Mouse (Mus musculus): ENCODE results near the gene Neurl4.

Gene Neurl4

DNA sequence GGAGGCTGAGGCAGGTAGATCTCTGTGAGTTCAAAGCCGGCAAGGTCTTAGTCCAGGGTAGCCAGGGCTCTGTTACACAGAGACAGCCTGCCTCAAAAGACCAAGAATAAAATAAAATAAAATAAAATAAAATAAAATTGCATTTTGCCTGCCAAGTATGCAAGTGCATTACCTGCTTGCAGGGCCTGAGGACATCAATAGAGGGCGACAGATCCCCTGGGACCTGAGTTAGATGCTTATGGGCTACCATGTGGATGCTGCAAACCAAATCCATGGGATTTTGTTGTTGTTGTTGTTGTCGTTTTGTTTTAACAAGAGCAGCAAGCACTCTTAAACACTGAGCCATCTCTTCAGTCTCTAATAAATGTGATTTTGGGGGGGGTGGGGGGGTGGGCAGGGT lies 31.4 kb downstream of the Neurl4 start:
- no peak for DNase-seq (ENCODE audit: low read depth, low spot score)

- no peak for DNase-seq (ENCODE audit: low read depth, low spot score)
Measured at GRCm38 (mm10) chr11:69933066-69933465, 32.2 kb downstream of the Neurl4 start.

DNA sequence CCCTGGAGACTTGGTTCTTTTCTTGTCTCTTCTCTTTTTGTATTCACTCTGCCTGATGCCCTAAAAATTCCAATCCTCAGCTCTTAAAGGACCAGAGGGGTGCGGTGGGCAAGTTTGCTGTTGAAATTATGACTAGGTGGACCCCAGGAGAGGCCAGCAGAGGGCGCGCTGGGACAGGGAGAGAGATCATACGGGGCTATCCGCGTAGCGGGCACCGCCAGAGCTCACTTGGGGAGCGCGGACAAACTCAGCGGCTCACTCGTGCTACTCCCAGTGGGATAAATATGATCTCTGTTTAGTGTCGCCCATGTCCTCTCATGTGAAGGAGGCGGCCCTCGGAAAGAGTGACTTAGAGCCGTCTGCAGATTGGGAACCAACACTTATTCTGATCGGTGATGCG lies 33.3 kb downstream of the Neurl4 start:
- peak; percentile 86 for DNase-seq (ENCODE audit: low read depth, low spot score)

GRCm38 (mm10) chr11:69934681-69935080 lies 33.8 kb downstream of the Neurl4 start:
- no peak for DNase-seq (ENCODE audit: low read depth, low spot score)

DNA sequence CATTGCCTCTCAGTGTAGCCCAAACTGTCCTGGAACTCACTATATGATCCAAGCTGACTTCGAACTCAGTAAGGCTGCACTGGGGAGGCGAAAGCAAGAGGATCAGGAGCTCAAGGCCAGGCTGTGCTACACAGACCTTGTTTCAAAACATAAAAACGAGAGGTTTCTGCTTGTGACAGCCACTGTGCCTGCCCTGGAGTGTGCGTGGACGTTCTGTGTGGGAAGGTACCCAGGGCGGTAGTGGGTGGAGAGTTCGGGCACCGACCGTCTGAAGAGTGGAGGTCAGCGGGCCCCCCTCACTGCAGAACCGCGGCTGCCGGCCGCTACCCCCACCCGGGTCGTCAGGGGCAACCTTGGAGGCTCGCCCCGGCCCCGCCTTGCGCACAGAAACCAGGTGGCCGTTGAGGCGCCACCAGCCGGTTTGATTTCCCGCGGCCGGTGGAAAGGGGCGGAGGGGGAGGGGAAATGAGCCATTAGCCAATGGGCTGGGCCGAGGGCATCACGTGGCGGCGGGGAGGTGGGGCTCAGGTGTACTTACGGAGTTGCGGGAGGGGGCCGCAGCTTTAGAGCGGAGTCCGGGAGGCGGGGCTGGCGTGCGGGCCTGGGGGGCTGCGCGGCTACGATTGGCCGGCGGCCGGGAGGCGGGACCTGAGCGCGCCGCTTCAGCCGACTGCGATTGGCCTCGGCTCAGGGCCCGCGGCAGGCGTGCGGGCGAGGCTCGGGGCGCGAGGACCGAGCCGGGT lies 34.4 kb downstream of the Neurl4 start, which contains the start of gene Ybx2:
Ybx2 (plus strand) TSS at position 660 of the 743 bp plus-strand sequence.
- peak; percentile 65 for DNase-seq (ENCODE audit: low read depth, low spot score)

GRCm38 (mm10) chr11:69936156-69936555 lies 35.3 kb downstream of the Neurl4 start:
- no peak for DNase-seq (ENCODE audit: low read depth, low spot score)

GRCm38 (mm10) chr11:69936714-69937347 lies 36.0 kb downstream of the Neurl4 start:
- no peak for DNase-seq (ENCODE audit: low read depth, low spot score)

DNA sequence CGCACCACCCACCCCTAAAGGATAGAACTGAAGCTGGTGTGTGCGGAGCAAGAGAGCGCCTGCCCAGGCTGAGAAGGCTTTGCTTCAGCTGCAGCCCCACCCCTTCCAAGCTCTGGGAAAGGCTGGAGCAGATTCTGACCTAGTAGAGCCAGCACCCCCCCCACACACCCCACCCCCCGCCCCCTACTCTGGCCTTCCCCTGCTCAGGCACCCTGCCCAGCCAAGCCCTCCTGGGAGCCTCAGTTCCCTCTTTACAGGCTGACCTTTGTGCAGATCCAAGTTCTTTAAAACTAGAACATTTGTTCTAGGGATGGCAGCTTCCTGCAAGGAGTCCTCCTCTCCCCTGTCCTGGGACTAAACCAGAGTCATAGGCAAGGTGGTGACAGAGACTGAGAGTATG lies 36.5 kb downstream of the Neurl4 start:
- DNase-seq (ENCODE audit: low read depth, low spot score): no peak

GRCm38 (mm10) chr11:69937834-69938233 lies 37.0 kb downstream of the Neurl4 start:
- DNase-seq (ENCODE audit: low read depth, low spot score): no peak

DNA sequence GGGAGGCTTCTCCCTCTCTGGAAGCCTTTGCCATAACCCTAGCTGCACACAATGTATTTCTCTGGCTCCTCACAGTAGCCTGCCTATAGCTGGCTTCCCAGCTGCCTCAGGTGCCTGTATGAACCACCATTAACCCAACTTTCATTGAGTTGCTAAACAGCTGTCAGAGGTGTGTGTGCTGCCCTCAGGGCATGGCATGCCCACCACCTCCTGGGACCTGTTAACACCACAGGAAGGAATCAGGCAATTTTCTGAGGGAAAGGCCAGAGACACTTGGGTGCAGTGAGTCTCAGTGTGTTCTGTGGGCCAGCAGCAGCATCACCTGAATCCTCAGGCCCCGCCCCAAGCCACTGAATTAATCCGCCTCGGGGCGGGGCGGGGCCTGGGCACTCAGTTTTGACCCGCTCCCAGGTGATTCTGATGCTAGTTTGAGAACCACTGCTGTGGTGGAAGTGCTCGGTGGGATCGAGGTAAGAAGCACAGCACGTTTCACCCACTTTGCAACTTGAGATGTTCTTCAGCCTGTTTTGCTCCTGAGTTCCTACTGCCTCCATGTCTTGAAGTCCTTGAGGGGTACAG lies 37.6 kb downstream of the Neurl4 start:
- no peak for DNase-seq (ENCODE audit: low read depth, low spot score)

GRCm38 (mm10) chr11:69939181-69939580 lies 38.3 kb downstream of the Neurl4 start:
- no peak for DNase-seq (ENCODE audit: low read depth, low spot score)

- DNase-seq (ENCODE audit: low read depth, low spot score): no peak
Measured at GRCm38 (mm10) chr11:69939731-69940130, 38.9 kb downstream of the Neurl4 start.

- no peak for DNase-seq (ENCODE audit: low read depth, low spot score)
Measured at GRCm38 (mm10) chr11:69940962-69941361, 40.1 kb downstream of the Neurl4 start.

GRCm38 (mm10) chr11:69945216-69945615 lies 44.3 kb downstream of the Neurl4 start:
- DNase-seq (ENCODE audit: low read depth, low spot score): no peak

DNA sequence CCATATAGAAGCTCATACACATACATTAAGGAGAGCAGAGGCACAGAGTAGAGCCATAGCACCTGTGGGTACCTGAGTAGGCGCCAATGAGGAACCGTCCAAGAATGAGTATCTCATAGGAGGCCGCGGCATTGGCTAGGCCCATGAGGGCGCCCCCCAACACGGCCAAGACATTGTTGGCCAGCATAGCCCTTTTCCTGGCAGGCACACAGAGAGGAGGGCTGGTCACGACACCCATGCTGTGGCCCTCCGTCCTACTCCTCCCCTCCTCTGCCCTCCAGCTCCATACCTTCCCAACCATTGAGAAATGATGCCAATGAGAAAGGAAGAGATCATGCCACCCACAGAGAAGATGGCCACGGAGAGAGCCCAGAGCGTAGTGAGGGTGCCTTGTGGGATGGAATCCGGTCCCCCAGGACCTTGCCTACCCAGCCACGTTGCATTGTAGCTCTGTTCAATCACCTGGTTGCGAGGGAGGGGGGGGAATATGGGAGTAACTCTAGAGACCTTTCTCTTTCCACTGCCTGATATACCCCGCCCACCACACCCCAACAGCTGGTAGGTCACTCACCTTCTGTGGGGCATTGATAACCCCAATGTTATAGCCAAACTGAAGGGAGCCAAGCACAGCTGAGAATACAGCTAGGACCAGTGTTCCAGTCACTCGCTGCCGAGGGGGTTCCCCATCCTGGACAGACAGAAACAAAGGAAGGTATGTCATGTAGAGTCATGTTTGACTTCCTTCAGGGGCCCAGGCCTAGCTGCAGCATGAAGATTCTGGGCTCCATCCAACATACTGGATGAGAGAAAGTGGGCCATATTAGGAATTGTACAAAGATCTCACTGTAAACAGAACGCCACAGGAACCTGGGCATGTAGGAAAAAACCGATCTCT lies 45.4 kb downstream of the Neurl4 start:
- peak; percentile 79 for DNase-seq (ENCODE audit: low read depth, low spot score)

GRCm38 (mm10) chr11:69947337-69948065 lies 46.6 kb downstream of the Neurl4 start:
- no peak for DNase-seq (ENCODE audit: low read depth, low spot score)

DNA sequence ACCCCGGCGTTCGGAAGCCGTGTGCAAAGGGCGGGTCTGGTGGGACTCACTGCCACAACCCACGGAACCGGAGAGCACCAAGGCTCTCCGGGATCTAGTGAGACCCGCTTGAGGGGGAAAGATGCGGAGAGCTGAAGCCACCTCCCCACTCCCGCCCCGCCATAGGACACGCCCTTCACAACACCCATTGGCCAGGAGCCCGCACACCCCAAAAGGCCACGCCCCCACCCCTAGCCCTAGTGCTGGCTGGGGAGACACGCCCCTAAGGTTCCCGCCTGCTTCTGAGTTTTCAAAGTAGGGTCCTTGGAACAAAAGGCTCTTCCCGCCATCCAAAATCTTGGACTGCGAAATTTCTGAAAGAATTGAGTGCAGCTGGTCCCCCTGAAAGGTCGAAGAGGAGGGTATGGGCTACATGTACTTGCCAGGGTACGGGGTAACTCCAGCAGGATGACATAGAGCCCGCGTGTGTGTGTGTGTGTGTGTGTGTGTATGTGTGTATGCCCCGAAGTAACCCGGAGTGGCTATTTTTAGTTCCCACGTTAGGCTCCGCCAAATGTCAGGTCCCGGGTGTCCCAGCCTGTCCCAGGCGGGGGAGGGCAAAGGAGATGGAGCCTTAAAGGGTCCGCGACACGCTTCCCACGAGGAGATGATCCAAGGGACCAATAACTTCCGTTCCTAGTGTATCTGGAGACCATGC lies 47.3 kb downstream of the Neurl4 start, which contains the start of gene Slc2a4:
Slc2a4 (minus strand) TSS at position 123 of the 697 bp plus-strand sequence.
- peak; percentile 94 for DNase-seq (ENCODE audit: low read depth, low spot score)

DNA sequence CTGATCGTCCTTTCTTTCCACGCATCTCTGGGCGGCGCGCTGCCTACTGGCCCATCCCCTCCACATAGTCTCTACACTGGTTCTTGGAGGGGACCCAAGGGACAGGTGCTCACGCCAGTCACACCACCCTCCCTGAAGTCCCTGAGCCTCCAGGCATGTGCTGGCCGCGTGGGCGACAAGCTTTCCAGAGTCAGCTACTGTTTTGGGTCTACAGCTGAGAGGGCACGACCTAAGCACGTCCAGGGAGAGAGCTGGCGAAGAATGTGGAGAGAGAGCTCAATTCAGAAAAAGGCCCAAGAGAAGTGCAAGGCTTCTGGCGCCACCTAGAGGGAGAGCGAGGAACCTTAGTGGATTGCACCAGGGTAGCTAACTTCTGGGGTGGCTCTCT lies 47.9 kb downstream of the Neurl4 start:
- peak; percentile 90 for DNase-seq (ENCODE audit: low read depth, low spot score)

GRCm38 (mm10) chr11:69950807-69951459 lies 50.1 kb downstream of the Neurl4 start:
- DNase-seq (ENCODE audit: low read depth, low spot score): no peak

DNA sequence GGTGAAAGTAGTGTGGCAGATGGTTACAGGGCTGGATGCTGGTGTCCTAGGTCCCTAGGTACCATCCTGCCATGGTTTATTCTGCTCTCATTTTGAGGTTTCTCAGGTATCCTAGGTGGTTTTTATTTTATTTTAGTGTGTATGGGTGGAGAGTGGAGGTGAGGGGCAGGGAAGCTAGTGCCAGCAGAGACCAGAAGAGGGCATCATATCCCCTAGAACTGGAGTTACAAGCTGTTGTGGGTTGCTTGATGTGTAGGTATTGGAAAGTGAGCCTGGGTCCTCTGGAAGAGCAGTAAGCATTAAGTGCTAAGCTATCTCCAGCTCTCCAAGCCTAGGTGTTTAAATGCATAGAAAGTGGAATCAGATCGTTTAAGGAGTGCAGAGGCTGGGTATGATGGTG lies 51.4 kb downstream of the Neurl4 start:
- no peak for DNase-seq (ENCODE audit: low read depth, low spot score)

All from c-Kit-negative CD71-positive TER-119-positive erythroid progenitor cells, embryonic 14.5 days (primary cell).